Mouse (Mus musculus) hindbrain, embryonic 13.5 days (tissue): ENCODE results near the gene Slc5a2. TPM values are rescaled to one million over a fixed set of nuclear protein-coding genes. Genes with fewer than 3 reads are reported as not detected.

Experiments
- ATAC-seq: fragments of 200-750 bp; cut with Nextera tagmentation; 2 replicates; pipeline ENCODE4 v1.8.0; 2017; ENCODE audit warnings: moderate TSS enrichment; ENCODE audit not compliant: low FRiP score
- H3K27ac ChIP-seq: fragments of 300-500 bp; sonication (generic); 2 replicates; pipeline ENCODE4 v1.5.1; 2015; ENCODE audit warnings: inconsistent platforms, mild to moderate bottlenecking, moderate library complexity
- H3K27me3 ChIP-seq: fragments of 300-500 bp; sonication (generic); 2 replicates; pipeline ENCODE4 v1.6.1; 2015; ENCODE audit warnings: mild to moderate bottlenecking, inconsistent platforms
- H3K36me3 ChIP-seq: fragments of 300-500 bp; sonication (generic); 2 replicates; pipeline ENCODE4 v1.6.1; 2015; ENCODE audit warnings: mild to moderate bottlenecking, inconsistent platforms
- H3K4me1 ChIP-seq: fragments of 300-500 bp; sonication (generic); replicated peaks from 2 replicates; pipeline ENCODE4 v1.6.1; 2015; ENCODE audit warnings: inconsistent platforms
- H3K4me2 ChIP-seq: fragments of 300-500 bp; sonication (generic); 2 replicates; pipeline ENCODE4 v1.6.1; 2015; ENCODE audit warnings: inconsistent platforms, mild to moderate bottlenecking, moderate library complexity
- H3K4me3 ChIP-seq: fragments of 300-500 bp; sonication (generic); 2 replicates; pipeline ENCODE4 v1.5.1; 2015; ENCODE audit warnings: mild to moderate bottlenecking, inconsistent platforms
- H3K9ac ChIP-seq: fragments of 300-500 bp; sonication (generic); 2 replicates; pipeline ENCODE4 v1.6.1; 2015; ENCODE audit warnings: mild to moderate bottlenecking, inconsistent platforms
- H3K9me3 ChIP-seq: fragments of 300-500 bp; sonication (generic); 2 replicates; pipeline ENCODE4 v1.6.1; 2016; ENCODE audit warnings: inconsistent platforms
- whole genome bisulfite sequencing: fragments of 180-500 bp; shearing (Covaris S2); methylation state at CpG from one replicate; pipeline ENCODE4 v1.1.7; 2015; 5-methylcytosine and 5-hydroxymethylcytosine counted together
- polyA plus RNA-seq: library from polyadenylated mRNA; unstranded; fragments of >200 nt; fragmentation: Nextera tagmentation; extraction: Ambion mirVana; gene quantifications from 2 replicates; pipeline ENCODE4 v1.2.1, GENCODE M21; 2015

The Slc5a2 gene
- polyA plus RNA-seq, 1 experiment from 2014 or later = not detected

GRCm38 (mm10) chr7:128240131-128240784, 25.2 kb upstream of the Slc5a2 start:
- WGBS = 95% methylated on average over 27 of the region's 27 CpGs
- Histone ChIP-seq H3K4me2 (no peak overlapping the region), H3K9me3 (no peaks in the 10 kb centered on the region), H3K27me3 (no peaks in the 10 kb centered on the region), H3K36me3 (peaks cover 48% of the 10 kb centered on the region), H3K9ac (peak overlapping the region; percentile 36), H3K4me1 (peaks cover 29% of the 10 kb centered on the region), H3K4me3 (no peak overlapping the region), H3K27ac (no peak overlapping the region)
- no peak for ATAC-seq

- H3K36me3 ChIP-seq = peaks cover 48% of the 10 kb centered on the region
- H3K27ac ChIP-seq = no peak overlapping the region
- WGBS = 96% methylated on average over 16 of the region's 16 CpGs
- no peak for ATAC-seq
- no peak overlapping the region for H3K9ac ChIP-seq
- H3K27me3 ChIP-seq = peaks cover 2% of the 10 kb centered on the region; the same call in 1 of the 2 replicates
- no peak overlapping the region for H3K4me3 ChIP-seq
- H3K9me3 ChIP-seq = no peaks in the 10 kb centered on the region
- no peak overlapping the region for H3K4me2 ChIP-seq
- H3K4me1 ChIP-seq = peaks cover 41% of the 10 kb centered on the region
Observed at GRCm38 (mm10) chr7:128242331-128242730, 23.1 kb upstream of the Slc5a2 start.

GRCm38 (mm10) chr7:128243921-128244320, 21.5 kb upstream of the Slc5a2 start:
- H3K27ac ChIP-seq = no peak overlapping the region
- no peak overlapping the region for H3K4me3 ChIP-seq
- no peak overlapping the region for H3K4me2 ChIP-seq
- H3K9ac ChIP-seq = 0 out of 2 replicates have a peak overlapping the region, but pooled peaks have one; percentile 51
- peaks cover 39% of the 10 kb centered on the region for H3K4me1 ChIP-seq
- peaks cover 48% of the 10 kb centered on the region for H3K36me3 ChIP-seq
- WGBS = 49% methylated on average over 10 of the region's 10 CpGs
- ATAC-seq = no peak
- peaks cover 2% of the 10 kb centered on the region; the same call in 1 of the 2 replicates for H3K27me3 ChIP-seq
- H3K9me3 ChIP-seq = no peaks in the 10 kb centered on the region

- no peak overlapping the region for H3K4me2 ChIP-seq
- peaks cover 33% of the 10 kb centered on the region for H3K4me1 ChIP-seq
- no peak overlapping the region for H3K4me3 ChIP-seq
- H3K9me3 ChIP-seq = no peaks in the 10 kb centered on the region
- no peak overlapping the region for H3K27ac ChIP-seq
- no peak for ATAC-seq
- whole genome bisulfite sequencing = 80% methylated on average over 18 of the region's 18 CpGs
- H3K36me3 ChIP-seq = peaks cover 48% of the 10 kb centered on the region
- peak overlapping the region; percentile 51; the same call in 1 of the 2 replicates for H3K9ac ChIP-seq
- H3K27me3 ChIP-seq = peaks cover 2% of the 10 kb centered on the region; the same call in 1 of the 2 replicates
Observed at GRCm38 (mm10) chr7:128244410-128245025, 20.9 kb upstream of the Slc5a2 start.

GRCm38 (mm10) chr7:128245547-128245946, 19.9 kb upstream of the Slc5a2 start:
- no peak for ATAC-seq
- WGBS = 89% methylated on average over 4 of the region's 4 CpGs
- peaks cover 43% of the 10 kb centered on the region for H3K36me3 ChIP-seq
- no peak overlapping the region for H3K27ac ChIP-seq
- no peak overlapping the region for H3K4me2 ChIP-seq
- H3K4me3 ChIP-seq = no peak overlapping the region
- H3K4me1 ChIP-seq = peaks cover 24% of the 10 kb centered on the region
- H3K9ac ChIP-seq = peak overlapping the region; percentile 68; the same call in 1 of the 2 replicates
- peaks cover 2% of the 10 kb centered on the region; the same call in 1 of the 2 replicates for H3K27me3 ChIP-seq
- no peaks in the 10 kb centered on the region for H3K9me3 ChIP-seq

GRCm38 (mm10) chr7:128246496-128247391, 18.7 kb upstream of the Slc5a2 start, which contains the start of gene Tgfb1i1:
Gene Tgfb1i1, plus strand, starts transcription at chr7:128246812.
- peak; percentile 54 for ATAC-seq
- peaks cover 7% of the 10 kb centered on the region; the same call in 1 of the 2 replicates for H3K27me3 ChIP-seq
- 2% methylated on average over 24 of the region's 30 CpGs for WGBS
- peak within 1 kb of the TSS; percentile 68 for H3K9ac ChIP-seq
- H3K36me3 ChIP-seq = peaks cover 31% of the 10 kb centered on the region
- H3K4me2 ChIP-seq = peak within 1 kb of the TSS; percentile 62
- no peaks in the 10 kb centered on the region for H3K9me3 ChIP-seq
- H3K27ac ChIP-seq = peak within 1 kb of the TSS; percentile 78
- peaks cover 24% of the 10 kb centered on the region for H3K4me1 ChIP-seq
- H3K4me3 ChIP-seq = peak within 1 kb of the TSS; percentile 41

- peaks cover 25% of the 10 kb centered on the region for H3K36me3 ChIP-seq
- H3K9me3 ChIP-seq = no peaks in the 10 kb centered on the region
- 2% methylated on average over 13 of the region's 13 CpGs for WGBS
- peak overlapping the region; percentile 68 for H3K9ac ChIP-seq
- H3K4me3 ChIP-seq = peak overlapping the region; percentile 41
- peaks cover 31% of the 10 kb centered on the region for H3K4me1 ChIP-seq
- H3K27me3 ChIP-seq = peaks cover 11% of the 10 kb centered on the region
- H3K27ac ChIP-seq = peak overlapping the region; percentile 78; the same call in 1 of the 2 replicates
- H3K4me2 ChIP-seq = peak overlapping the region; percentile 62
- peak; percentile 82 for ATAC-seq
Observed at GRCm38 (mm10) chr7:128247443-128247842, 18.0 kb upstream of the Slc5a2 start.

GRCm38 (mm10) chr7:128248081-128249042, 17.1 kb upstream of the Slc5a2 start:
- H3K9me3 ChIP-seq = no peaks in the 10 kb centered on the region
- peak overlapping the region; percentile 62 for H3K4me2 ChIP-seq
- H3K27ac ChIP-seq = no peak overlapping the region
- peaks cover 11% of the 10 kb centered on the region for H3K27me3 ChIP-seq
- 81% methylated on average over 10 of the region's 10 CpGs for WGBS
- no peak for ATAC-seq
- peaks cover 16% of the 10 kb centered on the region for H3K36me3 ChIP-seq
- peak overlapping the region; percentile 41; the same call in 1 of the 2 replicates for H3K4me3 ChIP-seq
- H3K9ac ChIP-seq = no peak overlapping the region; the same call in 1 of the 2 replicates
- peaks cover 36% of the 10 kb centered on the region for H3K4me1 ChIP-seq

- Histone ChIP-seq H3K4me3 (no peak overlapping the region), H3K9ac (no peak overlapping the region), H3K27me3 (peaks cover 11% of the 10 kb centered on the region), H3K27ac (no peak overlapping the region), H3K4me1 (peaks cover 36% of the 10 kb centered on the region), H3K36me3 (peaks cover 4% of the 10 kb centered on the region), H3K9me3 (no peaks in the 10 kb centered on the region), H3K4me2 (no peak overlapping the region)
- WGBS = 75% methylated on average over 5 of the region's 5 CpGs
- no peak for ATAC-seq
Observed at GRCm38 (mm10) chr7:128249998-128250397, 15.5 kb upstream of the Slc5a2 start.

GRCm38 (mm10) chr7:128251946-128252345, 13.5 kb upstream of the Slc5a2 start:
- Histone ChIP-seq H3K4me2 (peak overlapping the region; percentile 59), H3K27me3 (peaks cover 9% of the 10 kb centered on the region), H3K27ac (no peak overlapping the region), H3K4me1 (peaks cover 22% of the 10 kb centered on the region), H3K36me3 (peaks cover 3% of the 10 kb centered on the region), H3K9ac (peak overlapping the region; percentile 68; the same call in 1 of the 2 replicates), H3K4me3 (0 out of 2 replicates have a peak overlapping the region, but pooled peaks have one; percentile 38), H3K9me3 (no peaks in the 10 kb centered on the region)
- 65% methylated on average over 12 of the region's 12 CpGs for WGBS
- ATAC-seq = no peak

GRCm38 (mm10) chr7:128252609-128253008, 12.8 kb upstream of the Slc5a2 start:
- no peaks in the 10 kb centered on the region for H3K9me3 ChIP-seq
- peak overlapping the region; percentile 59 for H3K4me2 ChIP-seq
- WGBS = 11% methylated on average over 24 of the region's 24 CpGs
- H3K9ac ChIP-seq = peak overlapping the region; percentile 68
- H3K27ac ChIP-seq = no peak overlapping the region
- H3K4me1 ChIP-seq = peaks cover 17% of the 10 kb centered on the region
- peak overlapping the region; percentile 38 for H3K4me3 ChIP-seq
- ATAC-seq = peak; percentile 69
- peaks cover 3% of the 10 kb centered on the region for H3K36me3 ChIP-seq
- H3K27me3 ChIP-seq = peaks cover 9% of the 10 kb centered on the region
